Mouse (Mus musculus) cortical plate, adult 2 months (tissue): Measurements from ENCODE around the gene Rrbp1.

Source experiments
- CTCF ChIP-seq: fragments of 200-500 bp; IDR thresholded peaks from 2 replicates; pipeline ENCODE4 v1.5.1; 2011; ENCODE audit warnings: mild to moderate bottlenecking, control low read depth, low read length; ENCODE audit not compliant: insufficient read depth; ENCODE audit errors: extremely low read depth
- POLR2A ChIP-seq: fragments of 200-500 bp; IDR thresholded peaks from 2 replicates; pipeline ENCODE4 v1.6.1; 2011; ENCODE audit warnings: mild to moderate bottlenecking, low read length, control low read depth; ENCODE audit not compliant: insufficient read depth; ENCODE audit errors: extremely low read depth

- TF ChIP-seq POLR2A (no peak), CTCF (no peak)
These were observed 62.6 kb downstream of the Rrbp1 start for GRCm38 (mm10) chr2:143948416-143948815.
